Comparison of ENCODE assay signal across 16 mouse cellular contexts in genomic region chr2:70897373-70897772, GRCm38 (mm10).
DNase-seq lines count a peak whose midpoint lies in the region; ATAC-seq lines count a peak whose summit lies in the region.
"Had no signal": no experiment of that assay in that cellular context is flagged by ENCODE, and none has a peak within 500 bp of the region (broad histone marks: within the 10 kb centered on the region; RNA-seq: fewer than 3 reads in every experiment).

No protein-coding gene starts in this region.

- DNase-seq in heart, embryonic 10.5 days (ENCODE audit: low spot score), result peak; percentile 41
- DNase-seq in left cerebral cortex, postnatal 36 days (ENCODE audit: low spot score in 2 of 2), result peak; percentile 17 to 37
- no peak for DNase-seq in left cerebral cortex, adult 18-20 months (ENCODE audit: low spot score in 2 of 2)
- DNase-seq in testis, postnatal 10 days (ENCODE audit: low spot score), result peak; percentile 30
- no peak for DNase-seq in testis, postnatal 14 days (ENCODE audit: low spot score)
- DNase-seq: adrenal gland, adult 2 months; adrenal gland, postnatal 25 days; cerebellum, adult 2 months; cerebellum, postnatal 10 days; gastrocnemius, postnatal 14 days; heart, postnatal 10 days had no signal

- no peak overlapping the region for H3K27ac ChIP-seq in heart, embryonic 10.5 days
- no peak overlapping the region for H3K27ac ChIP-seq in heart, embryonic 12.5 days (ENCODE audit: poor library complexity, severe bottlenecking)
- H3K27ac ChIP-seq: embryonic facial prominence, embryonic 10.5 days; hindbrain, embryonic 13.5 days; hindbrain, postnatal 0 days had no signal

- no peaks in the 10 kb centered on the region for H3K36me3 ChIP-seq in heart, embryonic 10.5 days
- H3K36me3 ChIP-seq in heart, embryonic 12.5 days, result no peaks in the 10 kb centered on the region
- H3K36me3 ChIP-seq: embryonic facial prominence, embryonic 10.5 days; hindbrain, embryonic 13.5 days had no signal

- no peak overlapping the region for H3K9ac ChIP-seq in heart, embryonic 12.5 days
- H3K9ac ChIP-seq: hindbrain, embryonic 13.5 days had no signal

- intact Hi-C loops in left cerebral cortex, postnatal 36 days (cut with DNase I), result no loop called here

- H3K4me1 ChIP-seq in heart, embryonic 10.5 days, result peaks cover 29% of the 10 kb centered on the region
- H3K4me1 ChIP-seq in heart, embryonic 12.5 days (replicated peaks), result peaks cover 15% of the 10 kb centered on the region
- H3K4me1 ChIP-seq: hindbrain, embryonic 13.5 days had no signal

- H3K4me2 ChIP-seq in heart, embryonic 12.5 days, result no peak overlapping the region
- H3K4me2 ChIP-seq: hindbrain, embryonic 13.5 days had no signal

- WGBS in heart, embryonic 10.5 days, result 89% methylated on average over 8 of the region's 8 CpGs
- WGBS in heart, embryonic 12.5 days, result 84% methylated on average over 8 of the region's 8 CpGs

- H3K4me3 ChIP-seq in heart, embryonic 10.5 days, result no peak overlapping the region
- no peak overlapping the region for H3K4me3 ChIP-seq in heart, embryonic 12.5 days
- H3K4me3 ChIP-seq: embryonic facial prominence, embryonic 10.5 days; hindbrain, embryonic 13.5 days had no signal

- H3K9me3 ChIP-seq in heart, embryonic 10.5 days, result no peaks in the 10 kb centered on the region
- 0 out of 2 replicates have a peak, but pooled peaks cover 4% of the 10 kb centered on the region for H3K9me3 ChIP-seq in heart, embryonic 12.5 days (replicated peaks)
- H3K9me3 ChIP-seq: embryonic facial prominence, embryonic 10.5 days; hindbrain, embryonic 13.5 days had no signal

- no peak for ATAC-seq in heart, embryonic 12.5 days (ENCODE audit: insufficient number of reproducible peaks, low FRiP score)
- ATAC-seq: forebrain, embryonic 14.5 days; hindbrain, postnatal 0 days had no signal

- H3K27me3 ChIP-seq in heart, embryonic 10.5 days (ENCODE audit: insufficient read depth, poor library complexity, severe bottlenecking), result no peaks in the 10 kb centered on the region
- H3K27me3 ChIP-seq in heart, embryonic 12.5 days (replicated peaks), result no peaks in the 10 kb centered on the region
- H3K27me3 ChIP-seq: hindbrain, embryonic 13.5 days had no signal

Comparison
In these comparisons a context has a peak if more than half of its experiments do, and no peak if none do; other contexts are left out.
1. DNase-seq: peak in heart, embryonic 10.5 days (single experiment), left cerebral cortex, postnatal 36 days (2 of 2) and testis, postnatal 10 days (single experiment); none in left cerebral cortex, adult 18-20 months (0 of 2) and testis, postnatal 14 days (single experiment).